Mouse (Mus musculus) midbrain, embryonic 13.5 days (tissue): ENCODE measurements around the gene Trio. TPM values are rescaled to one million over a fixed set of nuclear protein-coding genes. Genes with fewer than 3 reads are reported as not detected.

Experiments used
- ATAC-seq: fragments of 200-750 bp; cut with Nextera tagmentation; 2 replicates; pipeline ENCODE4 v1.8.0; 2017; ENCODE audit warnings: mild to moderate bottlenecking, moderate TSS enrichment, moderate library complexity
- H3K27ac ChIP-seq: fragments of 300-500 bp; sonication (generic); 2 replicates; pipeline ENCODE4 v1.5.1; 2015; ENCODE audit warnings: inconsistent platforms, mild to moderate bottlenecking, moderate library complexity
- H3K27me3 ChIP-seq: fragments of 300-500 bp; sonication (generic); 2 replicates; pipeline ENCODE4 v1.6.1; 2015; ENCODE audit warnings: mild to moderate bottlenecking, inconsistent platforms
- H3K36me3 ChIP-seq: fragments of 300-500 bp; sonication (generic); 2 replicates; pipeline ENCODE4 v1.6.1; 2015; ENCODE audit warnings: mild to moderate bottlenecking, inconsistent platforms
- H3K4me1 ChIP-seq: fragments of 300-500 bp; sonication (generic); replicated peaks from 2 replicates; pipeline ENCODE4 v1.6.1; 2015; ENCODE audit warnings: inconsistent platforms
- H3K4me2 ChIP-seq: fragments of 300-500 bp; sonication (generic); replicated peaks from 2 replicates; pipeline ENCODE4 v1.6.1; 2015; ENCODE audit warnings: moderate library complexity, mild to moderate bottlenecking, inconsistent platforms
- H3K4me3 ChIP-seq: fragments of 300-500 bp; sonication (generic); replicated peaks from 2 replicates; pipeline ENCODE4 v1.5.1; 2015; ENCODE audit warnings: mild to moderate bottlenecking, inconsistent platforms
- H3K9ac ChIP-seq: fragments of 300-500 bp; sonication (generic); replicated peaks from 2 replicates; pipeline ENCODE4 v1.6.1; 2015; ENCODE audit warnings: mild to moderate bottlenecking, inconsistent platforms
- H3K9me3 ChIP-seq: fragments of 300-500 bp; sonication (generic); 2 replicates; pipeline ENCODE4 v1.6.1; 2016; ENCODE audit warnings: mild to moderate bottlenecking, inconsistent platforms
- WGBS: fragments of 180-500 bp; shearing (Covaris S2); methylation state at CpG from one replicate; pipeline ENCODE4 v1.1.7; 2015; 5-methylcytosine and 5-hydroxymethylcytosine counted together
- polyA plus RNA-seq: library from polyadenylated mRNA; unstranded; fragments of >200 nt; fragmentation: Nextera tagmentation; extraction: Ambion mirVana; gene quantifications from 2 replicates; pipeline ENCODE4 v1.2.1, GENCODE M21; 2015

The Trio gene
- polyA plus RNA-seq, 1 experiment from 2014 or later, result 37.9 TPM

DNA sequence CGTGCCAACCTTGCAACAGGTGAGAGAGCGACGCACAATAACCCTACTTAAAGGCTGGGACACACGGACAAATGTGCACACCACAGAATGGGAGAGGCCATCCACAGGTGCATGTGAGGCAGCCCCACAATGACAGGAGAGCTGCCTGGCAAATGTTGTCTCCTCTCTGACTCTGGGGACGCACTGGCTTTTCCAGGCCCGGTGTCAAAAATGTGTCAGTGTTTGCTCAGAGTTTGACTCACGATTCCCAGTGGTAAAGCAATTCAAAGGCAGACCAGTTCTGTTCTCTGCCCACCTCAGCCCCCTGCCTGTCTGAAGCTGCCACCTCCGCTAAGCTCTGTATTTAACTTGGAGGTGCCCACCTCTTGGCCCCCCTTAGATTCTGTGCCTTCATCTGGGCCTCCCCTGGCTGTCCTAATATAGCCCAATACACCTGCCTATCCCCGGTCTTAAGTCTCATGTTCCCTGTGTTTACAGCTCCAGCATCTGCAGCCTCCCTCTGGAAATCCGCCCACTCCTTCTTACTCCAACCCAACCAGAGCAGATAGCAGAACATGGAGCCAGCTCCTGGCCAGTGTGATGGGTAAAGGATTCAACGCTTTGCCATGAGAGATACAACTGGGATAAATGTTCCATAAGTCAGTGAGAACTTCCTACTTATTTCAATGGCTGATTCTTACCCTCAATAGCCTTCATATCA is 83.3 kb downstream of the Trio start:
- no peak for ATAC-seq
- no peak overlapping the region for H3K9ac ChIP-seq
- H3K9me3 ChIP-seq, result no peaks in the 10 kb centered on the region
- no peak overlapping the region for H3K4me2 ChIP-seq
- no peaks in the 10 kb centered on the region for H3K36me3 ChIP-seq
- H3K4me1 ChIP-seq, result peaks cover 87% of the 10 kb centered on the region
- no peak overlapping the region; the same call in 1 of the 2 replicates for H3K27ac ChIP-seq
- no peak overlapping the region for H3K4me3 ChIP-seq
- H3K27me3 ChIP-seq, result 0 out of 2 replicates have a peak, but pooled peaks cover 10% of the 10 kb centered on the region
- WGBS, result 84% methylated on average over 11 of the region's 11 CpGs

DNA sequence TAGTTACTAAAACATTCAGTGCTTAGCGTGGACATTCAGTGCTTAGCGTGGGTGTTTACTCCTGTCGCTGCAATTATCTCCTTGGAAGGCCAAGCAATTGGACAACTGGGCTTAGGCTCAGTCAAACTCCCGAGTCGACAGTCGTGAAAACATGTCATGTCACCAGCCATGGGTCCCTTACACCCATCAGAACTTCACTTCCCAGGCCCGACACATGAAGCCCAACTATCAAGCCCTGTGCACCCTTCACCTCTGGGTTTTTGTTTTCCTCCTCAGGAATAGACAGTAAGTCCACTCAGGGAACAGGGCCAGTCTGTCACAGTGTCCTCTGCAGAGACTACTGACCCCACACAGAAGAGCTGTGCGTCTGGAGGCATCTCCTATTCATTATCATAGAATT is 84.2 kb downstream of the Trio start:
- no peaks in the 10 kb centered on the region for H3K9me3 ChIP-seq
- no peak overlapping the region for H3K9ac ChIP-seq
- H3K27ac ChIP-seq, result peak overlapping the region; percentile 19; the same call in 1 of the 2 replicates
- H3K36me3 ChIP-seq, result no peaks in the 10 kb centered on the region
- H3K4me1 ChIP-seq, result peaks cover 96% of the 10 kb centered on the region
- H3K4me3 ChIP-seq, result no peak overlapping the region
- no peak overlapping the region for H3K4me2 ChIP-seq
- 0 out of 2 replicates have a peak, but pooled peaks cover 10% of the 10 kb centered on the region for H3K27me3 ChIP-seq
- ATAC-seq, result no peak
- 78% methylated on average over 8 of the region's 8 CpGs for WGBS

DNA sequence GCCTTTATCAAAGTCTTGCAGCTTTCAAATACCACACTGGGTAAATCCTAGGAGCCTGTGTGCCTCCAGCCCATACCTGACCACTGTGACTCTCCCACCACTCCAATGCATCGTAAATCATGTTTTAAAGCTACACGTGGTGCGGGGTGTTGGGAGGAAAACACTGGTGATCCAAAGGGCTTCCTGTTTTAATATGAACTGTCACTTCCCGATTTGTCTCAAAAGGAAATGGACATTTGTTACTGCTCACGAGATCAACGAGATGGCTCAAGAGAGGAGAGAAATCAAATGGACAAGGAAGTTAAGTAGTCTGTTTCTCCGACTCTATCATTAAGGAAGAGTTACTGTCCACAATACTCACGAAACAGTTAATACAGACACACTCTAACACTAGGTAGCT is 84.6 kb downstream of the Trio start:
- Histone ChIP-seq H3K4me3 (no peak overlapping the region), H3K9me3 (no peaks in the 10 kb centered on the region), H3K9ac (no peak overlapping the region), H3K36me3 (no peaks in the 10 kb centered on the region), H3K27me3 (peaks cover 10% of the 10 kb centered on the region; the same call in 1 of the 2 replicates), H3K4me1 (peaks cover 96% of the 10 kb centered on the region), H3K4me2 (no peak overlapping the region), H3K27ac (no peak overlapping the region)
- 90% methylated on average over 8 of the region's 8 CpGs for WGBS
- ATAC-seq, result no peak

DNA sequence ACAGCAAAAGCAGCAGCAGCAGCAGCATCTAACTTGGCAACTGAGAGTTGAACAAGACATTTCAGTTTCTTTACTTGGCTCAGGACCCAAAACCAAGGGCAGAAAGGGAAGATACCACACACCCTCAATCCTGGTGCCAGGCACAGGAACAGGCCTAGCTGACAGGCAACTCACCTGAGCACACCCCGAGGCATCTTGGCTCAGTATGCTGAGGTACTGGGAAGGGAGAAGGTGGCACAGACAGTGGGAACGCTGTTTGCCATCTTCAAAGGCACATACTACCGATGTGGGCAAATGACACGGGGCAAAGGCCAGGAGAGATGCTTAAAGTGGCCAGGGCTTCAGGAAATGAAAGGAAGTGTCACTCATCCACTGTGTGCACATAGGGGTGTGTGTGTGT is 85.6 kb downstream of the Trio start:
- no peaks in the 10 kb centered on the region for H3K36me3 ChIP-seq
- ATAC-seq, result no peak
- peak overlapping the region; percentile 5; the same call in 1 of the 2 replicates for H3K27ac ChIP-seq
- no peak overlapping the region for H3K4me3 ChIP-seq
- H3K9me3 ChIP-seq, result no peaks in the 10 kb centered on the region
- peaks cover 92% of the 10 kb centered on the region for H3K4me1 ChIP-seq
- H3K9ac ChIP-seq, result no peak overlapping the region
- WGBS, result 74% methylated on average over 4 of the region's 4 CpGs
- no peak overlapping the region for H3K4me2 ChIP-seq
- peaks cover 13% of the 10 kb centered on the region; the same call in 1 of the 2 replicates for H3K27me3 ChIP-seq

DNA sequence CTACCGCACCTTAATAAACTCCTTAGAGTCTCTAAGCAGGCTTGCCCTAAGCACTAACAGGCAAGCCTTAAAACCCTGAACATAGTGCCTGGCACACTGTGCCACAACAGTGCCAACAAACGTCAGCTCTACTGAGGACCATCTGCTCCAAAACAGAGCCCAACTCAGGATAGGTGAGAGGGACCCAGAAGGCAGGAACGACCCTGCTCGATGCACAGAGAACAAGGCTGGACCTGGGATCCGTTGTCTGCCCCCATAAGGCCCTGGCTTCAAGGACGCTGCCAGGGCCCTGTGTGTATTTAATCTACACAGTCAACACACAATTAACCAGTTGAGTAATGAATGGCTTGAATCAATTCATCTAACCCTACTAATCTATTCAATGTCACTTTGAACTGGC is 86.8 kb downstream of the Trio start:
- peak overlapping the region; percentile 69 for H3K9ac ChIP-seq
- 35% methylated on average over 6 of the region's 6 CpGs for WGBS
- H3K9me3 ChIP-seq, result no peaks in the 10 kb centered on the region
- H3K36me3 ChIP-seq, result no peaks in the 10 kb centered on the region
- H3K27me3 ChIP-seq, result peaks cover 13% of the 10 kb centered on the region; the same call in 1 of the 2 replicates
- no peak overlapping the region for H3K4me3 ChIP-seq
- peak overlapping the region; percentile 63 for H3K4me2 ChIP-seq
- peaks cover 82% of the 10 kb centered on the region for H3K4me1 ChIP-seq
- ATAC-seq, result no peak
- peak overlapping the region; percentile 94 for H3K27ac ChIP-seq

DNA sequence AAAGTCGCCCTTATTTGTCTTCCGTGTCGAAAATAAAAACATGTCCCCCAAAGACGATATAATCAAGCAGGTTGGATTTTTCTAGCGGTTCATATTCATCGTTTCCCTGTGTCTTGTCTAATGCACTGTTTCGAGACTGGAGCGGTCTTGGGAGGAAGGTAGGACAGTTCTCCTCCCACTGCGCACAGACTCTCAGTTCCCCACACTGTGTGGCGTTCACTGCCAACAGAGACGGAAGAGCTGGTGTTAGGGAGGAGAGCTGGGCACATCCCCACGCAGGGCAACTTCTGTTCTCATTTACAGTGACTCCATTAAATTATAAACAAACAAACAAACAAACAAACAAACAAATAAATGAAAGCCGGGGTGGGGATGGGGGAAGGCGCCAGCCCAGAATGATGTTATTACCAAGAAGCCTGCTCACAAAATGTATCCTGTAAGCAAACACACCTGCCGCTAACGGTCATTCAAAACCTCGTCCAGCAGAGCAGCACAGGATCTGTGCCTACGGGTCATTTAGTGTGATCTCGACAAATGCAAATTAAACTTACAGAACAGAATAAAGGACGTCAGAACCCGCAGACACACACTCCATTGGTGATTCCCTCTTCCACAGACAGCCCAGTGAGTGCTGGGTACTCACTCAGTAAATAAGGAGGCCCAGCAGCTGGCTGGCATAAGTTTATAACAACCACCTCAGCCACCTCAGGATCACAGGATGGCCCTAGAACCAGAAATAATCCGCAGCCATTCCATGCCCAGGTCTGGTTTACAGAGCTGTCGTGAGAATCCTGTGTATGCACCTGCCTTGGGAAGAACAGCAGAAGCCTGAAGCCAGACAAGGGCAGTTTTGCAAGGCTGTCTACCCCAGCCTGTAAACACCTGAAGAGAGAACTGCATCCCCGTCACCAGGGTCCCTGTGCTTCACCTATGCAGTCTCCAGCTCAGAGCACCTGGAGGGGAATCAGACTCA is 87.5 kb downstream of the Trio start:
- 6% methylated on average over 24 of the region's 24 CpGs for WGBS
- Histone ChIP-seq H3K36me3 (no peaks in the 10 kb centered on the region), H3K4me3 (peak overlapping the region; percentile 36), H3K27me3 (peaks cover 13% of the 10 kb centered on the region; the same call in 1 of the 2 replicates), H3K9ac (peak overlapping the region; percentile 69), H3K27ac (peak overlapping the region; percentile 94), H3K4me2 (peak overlapping the region; percentile 63), H3K4me1 (peaks cover 79% of the 10 kb centered on the region), H3K9me3 (no peaks in the 10 kb centered on the region)
- peak; percentile 86 for ATAC-seq

DNA sequence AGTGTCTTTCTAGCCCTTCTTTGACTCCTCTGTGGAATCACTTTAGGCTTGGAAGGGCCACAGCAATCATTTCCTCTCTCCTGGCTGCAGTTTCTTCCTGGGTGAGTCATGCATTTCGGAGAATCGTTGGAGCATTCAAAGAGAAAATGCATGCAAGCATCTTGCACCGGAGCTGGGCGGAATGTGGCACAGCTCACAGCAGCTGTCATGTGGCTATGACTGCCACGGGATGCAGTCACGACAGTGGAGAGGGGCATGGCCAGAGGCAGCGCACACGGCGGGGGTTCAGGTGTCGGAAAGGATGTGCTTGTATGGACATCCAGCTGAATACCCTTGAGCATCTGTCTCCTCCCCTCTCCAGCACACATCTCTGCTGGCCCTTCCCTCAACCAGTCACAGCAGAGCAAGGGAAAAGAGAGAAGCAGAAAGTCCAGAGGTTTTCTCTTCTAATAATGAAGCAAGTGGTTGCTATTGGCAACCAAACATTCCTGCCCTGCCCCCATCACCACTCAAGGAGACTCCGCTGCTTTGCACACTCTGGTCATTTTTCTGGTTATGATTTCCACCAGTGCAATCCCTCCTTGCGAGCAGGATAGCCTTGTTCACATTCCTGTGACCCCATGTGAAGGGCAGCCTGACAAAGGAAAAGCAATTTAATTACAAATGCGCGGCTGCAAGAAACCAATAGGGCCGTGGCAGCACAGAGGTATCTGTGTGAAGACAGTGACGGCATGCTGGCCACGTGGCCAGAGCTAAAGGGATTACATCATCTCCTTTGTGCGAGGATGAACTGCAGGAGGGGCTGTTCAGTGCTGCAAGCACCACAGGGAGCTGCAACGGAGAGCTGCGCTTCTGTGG is 88.4 kb downstream of the Trio start:
- H3K27ac ChIP-seq, result peak overlapping the region; percentile 94
- peak overlapping the region; percentile 69 for H3K9ac ChIP-seq
- peaks cover 11% of the 10 kb centered on the region; the same call in 1 of the 2 replicates for H3K27me3 ChIP-seq
- peak overlapping the region; percentile 63 for H3K4me2 ChIP-seq
- WGBS, result 5% methylated on average over 20 of the region's 20 CpGs
- no peaks in the 10 kb centered on the region for H3K9me3 ChIP-seq
- peak; percentile 97 for ATAC-seq
- H3K4me1 ChIP-seq, result peaks cover 75% of the 10 kb centered on the region
- peak overlapping the region; percentile 36 for H3K4me3 ChIP-seq
- H3K36me3 ChIP-seq, result no peaks in the 10 kb centered on the region

DNA sequence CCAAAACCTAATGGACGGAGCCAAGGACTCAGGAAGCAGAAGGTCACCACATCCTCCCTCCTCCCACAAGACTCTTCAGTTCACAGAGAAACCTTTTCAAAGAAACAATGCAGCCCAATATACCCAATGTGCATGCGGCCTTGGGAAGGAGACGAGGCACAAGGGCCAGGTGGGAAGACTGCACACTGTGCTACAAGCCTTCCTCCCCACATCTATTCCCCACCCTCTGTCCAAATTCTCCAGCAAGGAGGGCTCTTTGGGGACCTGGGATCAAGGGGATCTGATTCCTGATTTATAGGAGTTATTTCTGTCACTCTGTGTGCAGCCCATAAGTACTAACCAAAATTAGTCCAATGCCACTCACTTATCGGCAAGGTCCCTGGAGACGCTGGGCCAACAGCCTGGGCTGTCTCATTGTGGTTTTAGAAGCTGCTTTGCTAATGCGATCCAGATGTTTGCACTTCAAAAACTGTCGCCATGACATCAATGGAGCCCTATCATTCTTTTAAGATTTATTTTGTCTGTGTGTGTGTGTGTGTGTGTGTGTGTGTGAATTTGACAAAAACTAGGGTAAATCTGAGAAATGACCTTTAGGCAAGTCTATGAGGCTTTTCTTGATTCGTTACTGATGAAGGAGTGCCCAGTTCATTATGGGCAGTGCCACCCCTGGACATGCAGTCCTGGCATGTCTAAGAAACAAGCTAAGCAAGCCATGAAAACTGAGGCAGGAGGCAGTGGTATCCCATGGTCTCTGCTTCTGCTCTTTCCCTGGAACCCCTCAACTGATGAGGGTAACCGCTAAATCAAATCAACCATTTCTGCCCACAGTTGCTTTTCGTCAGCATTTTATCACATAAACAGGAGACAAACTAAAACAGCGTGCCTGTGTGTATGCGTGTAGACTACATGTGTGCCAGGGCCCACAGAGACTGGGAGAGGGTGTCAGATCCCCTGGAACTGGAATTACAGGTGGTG is 89.6 kb downstream of the Trio start:
- peaks cover 11% of the 10 kb centered on the region; the same call in 1 of the 2 replicates for H3K27me3 ChIP-seq
- WGBS, result 67% methylated on average over 12 of the region's 12 CpGs
- H3K9me3 ChIP-seq, result no peaks in the 10 kb centered on the region
- peaks cover 64% of the 10 kb centered on the region for H3K4me1 ChIP-seq
- H3K4me3 ChIP-seq, result peak overlapping the region; percentile 36; the same call in 1 of the 2 replicates
- H3K27ac ChIP-seq, result peak overlapping the region; percentile 94
- no peak for ATAC-seq
- H3K4me2 ChIP-seq, result peak overlapping the region; percentile 63
- no peaks in the 10 kb centered on the region for H3K36me3 ChIP-seq
- H3K9ac ChIP-seq, result peak overlapping the region; percentile 69; the same call in 1 of the 2 replicates

DNA sequence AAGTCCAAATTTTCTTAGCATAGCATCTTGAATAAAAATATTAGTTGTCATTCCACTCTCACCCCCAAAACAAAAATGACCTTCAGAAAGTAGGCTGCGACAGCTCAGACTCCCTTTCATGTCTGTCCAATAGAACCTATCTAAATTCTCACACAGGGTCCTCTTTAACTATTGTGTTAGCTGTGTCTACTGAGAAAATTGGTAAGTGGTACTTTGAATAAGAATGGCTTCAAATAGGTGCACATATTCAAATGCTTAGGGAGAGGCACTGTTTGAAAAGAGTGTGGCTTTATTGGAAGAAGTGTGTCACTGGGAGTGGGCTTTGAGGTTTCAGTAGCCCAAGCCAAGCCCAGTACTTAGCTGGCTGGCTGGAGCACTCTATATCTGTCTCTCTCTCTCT is 92.4 kb downstream of the Trio start:
- no peak overlapping the region for H3K4me3 ChIP-seq
- 64% methylated on average over 1 of the region's 1 CpGs for WGBS
- H3K27me3 ChIP-seq, result peaks cover 4% of the 10 kb centered on the region; the same call in 1 of the 2 replicates
- H3K9me3 ChIP-seq, result no peaks in the 10 kb centered on the region
- no peak overlapping the region for H3K27ac ChIP-seq
- no peak for ATAC-seq
- no peak overlapping the region for H3K9ac ChIP-seq
- no peaks in the 10 kb centered on the region for H3K36me3 ChIP-seq
- no peak overlapping the region for H3K4me2 ChIP-seq
- peaks cover 46% of the 10 kb centered on the region for H3K4me1 ChIP-seq

DNA sequence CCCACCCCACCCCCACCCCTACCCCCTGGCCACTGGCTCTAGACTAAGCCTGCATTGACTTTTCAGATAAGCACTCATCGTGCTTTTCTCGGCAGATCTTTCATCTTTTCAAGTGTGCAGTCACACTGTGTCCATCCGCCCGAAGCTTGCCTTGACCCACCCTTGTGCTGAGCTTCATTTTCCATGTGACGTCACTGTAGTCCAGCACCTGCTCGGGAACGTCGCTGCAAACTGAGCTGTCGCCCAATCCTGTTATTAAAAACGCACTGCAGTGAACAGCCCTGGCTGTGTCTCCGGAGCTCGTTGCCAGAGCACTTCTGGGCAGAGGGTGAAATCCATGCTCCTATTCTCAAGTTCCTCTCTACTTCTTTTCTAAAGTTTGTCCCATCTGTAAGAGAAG is 93.8 kb downstream of the Trio start:
- no peaks in the 10 kb centered on the region for H3K9me3 ChIP-seq
- 80% methylated on average over 12 of the region's 12 CpGs for WGBS
- H3K4me1 ChIP-seq, result peaks cover 40% of the 10 kb centered on the region
- H3K9ac ChIP-seq, result no peak overlapping the region
- no peak for ATAC-seq
- no peak overlapping the region for H3K4me2 ChIP-seq
- no peaks in the 10 kb centered on the region for H3K36me3 ChIP-seq
- H3K27me3 ChIP-seq, result peaks cover 4% of the 10 kb centered on the region; the same call in 1 of the 2 replicates
- no peak overlapping the region for H3K27ac ChIP-seq
- no peak overlapping the region for H3K4me3 ChIP-seq
